Mouse (Mus musculus) thymus, adult 2 months (tissue): ENCODE results near the gene Pde11a.

Experiments used
- CTCF ChIP-seq: fragments of 200-500 bp; IDR thresholded peaks from 2 replicates; pipeline ENCODE4 v1.5.1; 2012; ENCODE audit warnings: mild to moderate bottlenecking, control low read depth, low read length, moderate library complexity, borderline replicate concordance; ENCODE audit not compliant: control insufficient read depth, poor library complexity, insufficient read depth; ENCODE audit errors: extremely low read depth
- POLR2A ChIP-seq: fragments of 200-500 bp; IDR thresholded peaks from 2 replicates; pipeline ENCODE4 v1.6.1; 2012; ENCODE audit warnings: mild to moderate bottlenecking, low read length, control low read depth, moderate library complexity; ENCODE audit not compliant: control insufficient read depth, poor library complexity, insufficient read depth; ENCODE audit errors: extremely low read depth

GRCm38 (mm10) chr2:75987739-75988138 lies 350.8 kb downstream of the Pde11a start:
- TF ChIP-seq CTCF (no peak), POLR2A (no peak)
